Mouse (Mus musculus) adipocyte (in vitro differentiated cells): ENCODE data around the gene Tex19.1.
"Not testable (repeated sequence)": the region's sequence is repeated elsewhere in the genome, so short reads cannot be mapped to it uniquely, and the experiment has no call there.

Experiments
- DNase-seq: peaks from one replicate; pipeline ENCODE4 v3.0.0-alpha.2; 2016; ENCODE audit warnings: low spot score

Gene Tex19.1

GRCm38 (mm10) chr11:121145865-121146264 lies at the start of gene Tex19.1:
Gene Tex19.1, plus strand, starts transcription at chr11:121146143.
- DNase-seq, result no peak

- no peak for DNase-seq
Observed at GRCm38 (mm10) chr11:121099762-121100161, 46.2 kb upstream of the Tex19.1 start.

GRCm38 (mm10) chr11:121100692-121101091 lies 45.3 kb upstream of the Tex19.1 start:
- no peak for DNase-seq

GRCm38 (mm10) chr11:121101124-121101805 lies 44.7 kb upstream of the Tex19.1 start:
- DNase-seq, result no peak

GRCm38 (mm10) chr11:121107242-121107641 lies 38.7 kb upstream of the Tex19.1 start:
- DNase-seq, result not testable (repeated sequence)

GRCm38 (mm10) chr11:121108061-121108460 lies 37.9 kb upstream of the Tex19.1 start:
- DNase-seq, result no peak

- peak; percentile 62 for DNase-seq
Observed at GRCm38 (mm10) chr11:121109986-121110385, 36.0 kb upstream of the Tex19.1 start.

DNA sequence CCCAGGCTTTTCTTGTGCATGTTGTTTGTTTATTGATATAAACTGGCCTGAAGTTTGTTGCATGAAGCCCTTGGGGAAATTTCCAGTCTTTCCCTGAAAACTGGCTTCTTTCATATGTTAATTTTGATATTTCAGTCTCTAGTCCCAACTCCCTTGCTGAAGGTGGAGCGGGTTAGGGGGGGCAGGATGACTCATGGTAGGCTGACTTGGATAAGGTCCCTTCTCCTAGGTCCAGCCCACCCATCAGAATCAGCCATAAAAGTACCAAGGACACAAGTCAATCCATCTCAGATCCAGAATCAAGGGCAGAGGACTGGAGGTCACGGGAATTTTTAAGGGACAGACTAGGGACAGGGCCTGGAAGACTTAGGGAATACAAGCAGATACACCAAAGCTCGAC lies 34.9 kb upstream of the Tex19.1 start:
- no peak for DNase-seq

DNA sequence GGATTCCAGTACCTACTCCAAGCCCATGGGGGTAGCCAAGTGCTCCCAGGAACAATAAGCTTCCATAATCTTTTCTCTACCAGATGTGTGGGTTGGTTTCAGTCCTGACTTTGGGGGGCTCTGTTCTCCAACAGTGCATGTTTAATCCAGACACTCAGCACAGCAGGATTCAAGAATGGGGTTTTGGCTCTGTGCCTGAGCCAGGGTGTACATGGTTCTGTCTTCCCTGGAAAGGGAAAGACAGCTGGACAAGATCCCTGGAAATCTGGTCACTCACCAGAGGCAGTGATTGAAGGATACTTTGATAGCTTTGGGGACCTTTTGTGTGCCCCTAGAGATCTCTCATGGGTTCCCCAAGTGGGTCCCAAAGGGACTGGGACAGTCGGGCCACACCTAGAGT lies 34.3 kb upstream of the Tex19.1 start:
- peak; percentile 43 for DNase-seq

GRCm38 (mm10) chr11:121112091-121112775 lies 33.7 kb upstream of the Tex19.1 start:
- DNase-seq, result peak; percentile 87

DNA sequence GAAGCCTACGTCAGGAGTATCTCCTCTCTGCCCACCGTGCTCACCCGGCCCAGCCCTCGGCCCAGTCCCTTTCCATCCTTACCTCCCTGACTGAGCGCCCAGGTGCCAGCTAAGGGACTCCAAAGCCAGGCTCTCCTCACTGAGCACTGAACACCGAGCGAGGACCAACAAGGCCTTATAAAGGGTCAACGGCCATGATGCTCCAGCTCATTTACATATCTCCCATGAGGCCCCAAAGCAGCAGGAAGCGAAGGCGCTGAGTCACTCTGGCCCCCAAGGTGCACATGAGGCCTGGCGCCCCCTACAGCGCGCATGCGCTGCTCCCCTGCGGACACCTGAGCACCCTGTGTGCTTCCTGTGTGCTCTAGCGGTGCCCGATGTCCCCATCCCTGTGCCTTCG lies 27.8 kb upstream of the Tex19.1 start:
- DNase-seq, result no peak

DNA sequence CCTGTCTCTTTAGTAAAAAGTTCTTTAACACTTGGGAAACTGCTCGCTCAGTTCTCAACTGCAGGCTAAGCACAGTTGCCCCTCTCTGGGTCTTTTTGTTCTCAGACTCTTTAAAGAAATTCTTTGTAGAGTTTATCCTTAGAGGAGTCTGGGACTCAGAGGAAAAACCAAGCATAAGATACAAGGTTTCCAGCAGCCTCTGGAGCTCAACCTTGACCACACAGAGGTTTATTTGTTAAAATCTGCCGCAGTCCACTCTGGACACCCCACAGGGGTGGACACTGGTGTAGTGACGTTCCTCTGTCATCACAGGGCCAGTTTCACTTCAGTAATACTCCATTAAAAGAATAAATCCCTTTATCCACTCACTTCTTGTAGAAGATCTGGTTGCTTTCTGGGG lies 27.4 kb upstream of the Tex19.1 start, which contains the start of gene Tex19.2:
Gene Tex19.2 (minus strand): TSS at position 101 of the 400 bp plus-strand sequence.
- DNase-seq, result no peak

DNA sequence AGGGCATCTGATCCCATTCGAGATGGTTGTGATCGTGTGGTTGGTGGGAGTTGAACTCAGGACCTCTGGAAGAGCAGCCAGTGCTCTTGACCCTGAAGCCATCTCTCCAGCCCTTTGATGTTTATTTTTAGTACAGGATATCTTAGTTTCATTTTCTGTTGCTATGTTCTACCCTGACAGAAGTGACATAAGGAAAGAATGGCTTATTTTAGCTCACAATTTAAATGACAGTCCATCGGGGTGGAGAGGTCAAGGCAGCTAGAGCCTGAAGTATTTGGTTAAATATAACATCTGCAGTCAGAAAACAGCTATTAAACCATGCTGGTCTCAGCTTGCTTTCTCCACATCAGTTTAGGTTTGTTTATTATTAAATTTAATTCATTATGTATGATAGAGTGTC lies 24.8 kb upstream of the Tex19.1 start:
- no peak for DNase-seq

DNA sequence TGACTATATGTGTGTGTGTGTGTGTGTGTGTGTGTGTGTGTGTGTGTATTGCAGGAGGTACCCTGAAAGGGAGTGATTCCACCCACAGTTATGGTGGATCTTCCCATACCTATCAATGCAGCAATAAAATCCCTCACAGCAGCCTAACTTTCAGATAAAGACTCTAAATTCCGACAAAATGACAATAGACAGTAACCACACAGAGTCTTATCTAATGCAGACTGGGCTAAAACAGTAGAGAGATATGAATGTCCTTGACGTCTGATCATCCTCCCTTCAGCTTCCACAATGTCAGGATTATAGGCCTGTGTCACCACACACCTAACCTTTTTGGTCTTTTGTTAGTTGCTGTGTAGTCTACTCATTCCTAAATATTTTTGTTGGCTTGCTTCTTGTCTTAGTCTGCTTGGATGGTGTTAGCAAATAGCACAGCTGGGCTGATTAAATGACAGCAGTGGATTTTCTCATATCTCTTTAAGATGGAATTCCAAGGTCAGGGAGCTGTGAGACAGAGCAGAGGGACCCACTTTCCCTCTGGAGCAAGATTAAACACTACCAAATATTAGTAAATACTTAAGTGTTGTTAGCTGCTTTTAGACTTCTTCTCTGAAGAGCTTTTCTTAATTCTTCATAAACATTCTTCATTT lies 23.8 kb upstream of the Tex19.1 start:
- DNase-seq, result no peak

- no peak for DNase-seq
Observed at GRCm38 (mm10) chr11:121123438-121123837, 22.5 kb upstream of the Tex19.1 start.

GRCm38 (mm10) chr11:121125522-121126172 lies 20.3 kb upstream of the Tex19.1 start:
- DNase-seq, result no peak

DNA sequence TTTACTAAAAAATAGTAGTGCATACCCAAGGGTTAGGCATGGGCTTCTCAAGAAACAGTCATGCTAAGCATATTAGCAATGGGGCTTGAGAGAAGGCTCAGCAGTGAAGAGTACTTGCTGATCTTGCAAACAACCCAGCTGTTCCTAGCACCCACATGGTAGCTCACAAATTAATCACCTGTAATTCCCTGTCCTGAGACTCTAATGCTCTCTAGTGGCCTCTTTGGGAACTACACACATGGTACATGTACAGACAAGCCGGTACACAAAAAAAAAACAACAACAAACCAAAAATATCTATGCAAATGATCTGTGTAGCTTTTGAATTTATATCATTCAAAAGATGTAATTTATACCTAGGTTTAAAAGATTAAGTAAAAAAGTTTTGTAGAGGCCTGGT lies 19.5 kb upstream of the Tex19.1 start:
- DNase-seq, result no peak

- DNase-seq, result no peak
Observed at GRCm38 (mm10) chr11:121127441-121127840, 18.5 kb upstream of the Tex19.1 start.

- peak; percentile 55 for DNase-seq
Observed at GRCm38 (mm10) chr11:121129616-121130015, 16.3 kb upstream of the Tex19.1 start.

- DNase-seq, result no peak
Observed at GRCm38 (mm10) chr11:121134600-121134999, 11.3 kb upstream of the Tex19.1 start.

GRCm38 (mm10) chr11:121137682-121138081 lies 8.3 kb upstream of the Tex19.1 start:
- DNase-seq, result no peak

DNA sequence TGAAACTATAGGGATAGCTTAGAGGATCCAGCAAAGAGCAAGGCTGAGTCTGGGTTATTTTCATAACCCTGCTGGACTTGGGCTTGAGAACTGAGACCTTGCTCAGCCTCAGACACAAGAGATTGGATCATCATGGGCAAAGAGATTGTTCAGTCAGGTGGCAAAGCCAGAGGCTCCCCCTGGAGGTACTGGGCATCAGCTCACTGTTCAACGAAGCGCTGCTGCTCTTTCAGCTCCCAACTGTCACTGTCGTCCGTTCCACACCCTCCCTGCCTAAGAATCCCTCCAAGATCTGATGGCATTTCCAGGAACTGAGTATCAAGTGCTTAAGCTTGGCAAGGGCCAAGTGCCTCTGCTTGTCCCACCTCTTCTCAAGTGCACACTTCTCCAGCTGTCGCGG lies 7.2 kb upstream of the Tex19.1 start:
- DNase-seq, result no peak
